Mouse (Mus musculus) ES-E14 (cell line): ENCODE measurements around the gene Slc2a13.

Experiments
- CHD2 ChIP-seq: IDR thresholded peaks from 2 replicates; pipeline ENCODE4 v1.6.1; 2014; ENCODE audit warnings: mild to moderate bottlenecking, low read depth, low read length, inconsistent platforms
- HCFC1 ChIP-seq: IDR thresholded peaks from 2 replicates; pipeline ENCODE4 v1.6.1; 2012; ENCODE audit warnings: low read length, inconsistent platforms, borderline replicate concordance; ENCODE audit not compliant: insufficient read depth
- MAFK ChIP-seq: IDR thresholded peaks from 2 replicates; pipeline ENCODE4 v1.6.1; 2014; ENCODE audit warnings: mild to moderate bottlenecking, low read depth, low read length, inconsistent platforms; ENCODE audit not compliant: insufficient read depth
- ZC3H11A ChIP-seq: IDR thresholded peaks from 2 replicates; pipeline ENCODE4 v1.6.1; 2012; ENCODE audit warnings: low read depth, mild to moderate bottlenecking, inconsistent platforms, low read length, borderline replicate concordance
- ZNF384 ChIP-seq: IDR thresholded peaks from 2 replicates; pipeline ENCODE4 v1.6.1; 2012; ENCODE audit warnings: low read depth, low read length, inconsistent platforms

GRCm38 (mm10) chr15:91240683-91241335 lies 332.3 kb downstream of the Slc2a13 start:
- no peak for TF ChIP-seq MAFK
- TF ChIP-seq ZC3H11A: no peak
- no peak for TF ChIP-seq ZNF384
- TF ChIP-seq HCFC1: no peak
- TF ChIP-seq CHD2: no peak
